Mouse (Mus musculus) G1E (cell line): ENCODE data around the gene Cacna1c. TPM values are rescaled to one million over a fixed set of nuclear protein-coding genes. Genes with fewer than 3 reads are reported as not detected.

Source experiments
- ATAC-seq: 2 replicates; pipeline ENCODE4 v1.8.0; 2016; ENCODE audit warnings: mild to moderate bottlenecking; ENCODE audit not compliant: insufficient number of reproducible peaks, poor library complexity, low FRiP score, severe bottlenecking; ENCODE audit errors: extremely low read depth
- DNase-seq: peaks from one replicate; pipeline ENCODE4 v3.0.0; 2012; ENCODE audit warnings: low spot score
- H3K27me3 ChIP-seq: 2 replicates; pipeline ENCODE4 v1.6.1; 2012; ENCODE audit warnings: mild to moderate bottlenecking, low read length, inconsistent platforms; ENCODE audit not compliant: insufficient read depth
- H3K36me3 ChIP-seq: replicated peaks from 2 replicates; pipeline ENCODE3; 2012; ENCODE audit warnings: mild to moderate bottlenecking, inconsistent platforms
- H3K4me1 ChIP-seq: 2 replicates; pipeline ENCODE4 v1.6.1; 2012; ENCODE audit warnings: low read depth, low read length, inconsistent platforms, mixed read lengths; ENCODE audit not compliant: insufficient read depth
- H3K4me3 ChIP-seq: 2 replicates; pipeline ENCODE4 v1.5.1; 2012; ENCODE audit warnings: low read depth, mild to moderate bottlenecking, inconsistent platforms, low read length, moderate library complexity, mixed read lengths
- H3K9me3 ChIP-seq: replicated peaks from 2 replicates; pipeline ENCODE4 v1.6.1; 2012; ENCODE audit warnings: inconsistent platforms
- CTCF ChIP-seq: IDR thresholded peaks from 2 replicates; pipeline ENCODE4 v1.5.1; 2012; ENCODE audit warnings: low read depth, low read length, inconsistent platforms, mixed read lengths
- GATA1 ChIP-seq: IDR thresholded peaks from 2 replicates; pipeline ENCODE4 v1.6.1; 2012; ENCODE audit warnings: borderline replicate concordance, low read length, inconsistent platforms, mixed read lengths
- GATA2 ChIP-seq: IDR thresholded peaks from 2 replicates; pipeline ENCODE4 v1.6.1; 2012; ENCODE audit warnings: low read depth, low read length, inconsistent platforms, borderline replicate concordance
- POLR2AphosphoS5 ChIP-seq: IDR thresholded peaks from 2 replicates; pipeline ENCODE4 v1.6.1; 2012; ENCODE audit warnings: low read depth, low read length, inconsistent platforms; ENCODE audit not compliant: insufficient replicate concordance
- TAL1 ChIP-seq: conservative IDR thresholded peaks from 2 replicates; pipeline ENCODE4 v1.6.1; 2012; ENCODE audit warnings: low read depth, low read length, inconsistent platforms, mixed read lengths
- polyA plus RNA-seq: library from polyadenylated mRNA; stranded (reverse); fragments of >175 nt; gene quantifications from 2 replicates; pipeline ENCODE4 v1.2.3, GENCODE M21; 2012
- total RNA-seq, 2 experiments: library from RNA; stranded (forward) in 1 of 2; stranded (reverse) in 1 of 2; fragments of 200-1000 nt in 1 of 2; fragments of >200 nt in 1 of 2; fragmentation: Nextera tagmentation in 1 of 2; gene quantifications; 2 replicates each; pipeline ENCODE4 v1.2.3; 2014 to 2017

The Cacna1c gene
- total and polyA plus RNA-seq, 3 experiments = 0.11 TPM; not detected in 2

GRCm38 (mm10) chr6:118946660-118947059 is 249.6 kb downstream of the Cacna1c start:
- no peak for ATAC-seq
- Histone ChIP-seq H3K9me3 (peaks cover 78% of the 10 kb centered on the region), H3K27me3 (no peaks in the 10 kb centered on the region), H3K4me1 (no peaks in the 10 kb centered on the region), H3K36me3 (no peaks in the 10 kb centered on the region), H3K4me3 (no peak overlapping the region)
- no peak for DNase-seq
- TF ChIP-seq GATA1 (no peak), POLR2AphosphoS5 (no peak), GATA2 (no peak), TAL1 (no peak)

GRCm38 (mm10) chr6:118944093-118944492 is 252.1 kb downstream of the Cacna1c start:
- ATAC-seq (no peak), DNase-seq (no peak)
- no peaks in the 10 kb centered on the region for H3K27me3 ChIP-seq

GRCm38 (mm10) chr6:118941816-118942215 is 254.4 kb downstream of the Cacna1c start:
- ATAC-seq (no peak), DNase-seq (no peak)
- Histone ChIP-seq H3K4me3 (no peak overlapping the region), H3K4me1 (no peaks in the 10 kb centered on the region), H3K9me3 (peaks cover 73% of the 10 kb centered on the region), H3K27me3 (no peaks in the 10 kb centered on the region), H3K36me3 (no peaks in the 10 kb centered on the region)
- no peak for TF ChIP-seq GATA1
- no peak for TF ChIP-seq CTCF
- TF ChIP-seq TAL1 = no peak
- TF ChIP-seq POLR2AphosphoS5 = no peak
- no peak for TF ChIP-seq GATA2

More at GRCm38 (mm10) chr6:118944093-118944492, 252.1 kb downstream of the Cacna1c start:
- TF ChIP-seq GATA2 (no peak), GATA1 (no peak), TAL1 (no peak), POLR2AphosphoS5 (no peak), CTCF (no peak)
- Histone ChIP-seq H3K4me3 (no peak overlapping the region), H3K9me3 (peaks cover 74% of the 10 kb centered on the region), H3K36me3 (no peaks in the 10 kb centered on the region), H3K4me1 (no peaks in the 10 kb centered on the region)

GRCm38 (mm10) chr6:118941036-118941435 is 255.2 kb downstream of the Cacna1c start:
- DNase-seq = no peak

GRCm38 (mm10) chr6:118939626-118940025 is 256.6 kb downstream of the Cacna1c start:
- Histone ChIP-seq H3K27me3 (no peaks in the 10 kb centered on the region), H3K4me1 (no peaks in the 10 kb centered on the region), H3K9me3 (peaks cover 79% of the 10 kb centered on the region), H3K36me3 (no peaks in the 10 kb centered on the region), H3K4me3 (no peak overlapping the region)
- no peak for ATAC-seq
- TF ChIP-seq GATA1 (no peak), CTCF (no peak), POLR2AphosphoS5 (no peak), TAL1 (no peak)
- no peak for DNase-seq

More at GRCm38 (mm10) chr6:118941036-118941435, 255.2 kb downstream of the Cacna1c start:
- no peaks in the 10 kb centered on the region for H3K36me3 ChIP-seq
- TF ChIP-seq GATA2 (no peak), POLR2AphosphoS5 (no peak), TAL1 (no peak), CTCF (no peak), GATA1 (no peak)
- ATAC-seq = no peak
- H3K4me1 ChIP-seq = no peaks in the 10 kb centered on the region
- H3K4me3 ChIP-seq = no peak overlapping the region
- H3K9me3 ChIP-seq = peaks cover 74% of the 10 kb centered on the region
- H3K27me3 ChIP-seq = no peaks in the 10 kb centered on the region

- H3K36me3 ChIP-seq = no peaks in the 10 kb centered on the region
- H3K4me1 ChIP-seq = no peaks in the 10 kb centered on the region
- TF ChIP-seq GATA1 (no peak), TAL1 (no peak), GATA2 (no peak), POLR2AphosphoS5 (no peak), CTCF (no peak)
- ATAC-seq (no peak), DNase-seq (no peak)
- H3K4me3 ChIP-seq = no peak overlapping the region
- peaks cover 79% of the 10 kb centered on the region for H3K9me3 ChIP-seq
- H3K27me3 ChIP-seq = no peaks in the 10 kb centered on the region
Measured at GRCm38 (mm10) chr6:118938386-118939096, 257.7 kb downstream of the Cacna1c start.
